In the genomic region with DNA sequence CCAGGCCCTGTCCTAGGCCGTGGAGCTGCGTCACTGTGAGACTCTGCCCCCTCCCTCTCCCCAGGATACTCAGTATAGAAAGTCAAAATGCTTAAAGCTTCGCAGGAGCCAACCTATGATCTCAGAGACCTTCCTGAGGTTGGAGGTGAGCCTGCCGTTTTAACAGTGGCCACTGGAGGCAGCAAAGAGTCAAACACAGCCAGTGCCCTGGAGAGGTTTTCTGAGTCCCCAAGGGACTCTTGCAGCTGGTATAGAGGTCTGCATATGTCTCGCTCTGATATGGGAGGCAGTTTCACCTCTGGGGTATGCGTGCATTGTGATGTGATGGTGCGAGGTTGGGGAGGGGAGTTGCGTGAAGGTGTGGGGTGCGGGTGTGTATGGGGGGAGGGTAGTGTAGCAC, we compare ENCODE assay signal across 9 mouse cellular contexts. TPM values are rescaled to one million over a fixed set of nuclear protein-coding genes. Genes with fewer than 3 reads are reported as not detected.
DNase-seq lines count a peak whose midpoint lies in the region; ATAC-seq lines count a peak whose summit lies in the region.
"Had no signal": no experiment of that assay in that cellular context is flagged by ENCODE, and none has a peak within 500 bp of the region (broad histone marks: within the 10 kb centered on the region; RNA-seq: fewer than 3 reads in every experiment).

No protein-coding gene starts in this region.

- H3K27ac ChIP-seq in forebrain, embryonic 14.5 days (ENCODE audit: low read depth, low read length), result no peak overlapping the region
- no peak overlapping the region for H3K27ac ChIP-seq in kidney, embryonic 15.5 days

- no peaks in the 10 kb centered on the region for H3K4me1 ChIP-seq in forebrain, embryonic 14.5 days (ENCODE audit: control insufficient read depth, insufficient read depth, low read length)
- H3K4me1 ChIP-seq in kidney, embryonic 15.5 days, result peaks cover 15% of the 10 kb centered on the region

- no peak overlapping the region for H3K9ac ChIP-seq in forebrain, embryonic 14.5 days (ENCODE audit: low read length)
- no peak overlapping the region for H3K9ac ChIP-seq in kidney, embryonic 15.5 days

- WGBS in forebrain, embryonic 14.5 days, result 22% methylated on average over 9 of the region's 9 CpGs
- WGBS in kidney, embryonic 15.5 days, result 24% methylated on average over 9 of the region's 9 CpGs

- no peaks in the 10 kb centered on the region for H3K36me3 ChIP-seq in forebrain, embryonic 14.5 days (ENCODE audit: control insufficient read depth, insufficient read depth, low read length)
- no peaks in the 10 kb centered on the region for H3K36me3 ChIP-seq in kidney, embryonic 15.5 days

- H3K4me3 ChIP-seq in forebrain, embryonic 14.5 days (ENCODE audit: low read depth, low read length), result no peak overlapping the region
- no peak overlapping the region for H3K4me3 ChIP-seq in kidney, embryonic 15.5 days (replicated peaks)

- no peaks in the 10 kb centered on the region for H3K27me3 ChIP-seq in forebrain, embryonic 14.5 days (replicated peaks; ENCODE audit: control insufficient read depth, insufficient read depth, low read length)
- no peaks in the 10 kb centered on the region for H3K27me3 ChIP-seq in kidney, embryonic 15.5 days

- intact Hi-C loops in gastrocnemius, postnatal 36 days (cut with DNase I), result loop anchor here (5.0 kb wide), 1 partner anchor 1252 kb away; no protein-coding TSS in a partner anchor

- no peaks in the 10 kb centered on the region for H3K9me3 ChIP-seq in forebrain, embryonic 14.5 days (replicated peaks; ENCODE audit: control insufficient read depth, low read length)
- H3K9me3 ChIP-seq in kidney, embryonic 15.5 days (replicated peaks), result no peaks in the 10 kb centered on the region

- peak; percentile 37 for DNase-seq in gastrocnemius, adult 18-20 months (ENCODE audit: low spot score)
- no peak for DNase-seq in gastrocnemius, postnatal 36 days
- DNase-seq in A20 (ENCODE audit: low read depth, low spot score), result peak; percentile 72
- DNase-seq in forebrain, embryonic 14.5 days (ENCODE audit: low spot score), result peak; percentile 72
- peak; percentile 64 for DNase-seq in lung, postnatal 14 days
- DNase-seq in spleen, postnatal 10 days (ENCODE audit: low spot score in 2 of 2), result peak; percentile 18 to 69

- ATAC-seq in cerebellum, adult (ENCODE audit: insufficient number of reproducible peaks, low FRiP score, low TSS enrichment), result 0 out of 2 replicates have a peak, but pooled peaks have one; percentile 23
- ATAC-seq in forebrain, embryonic 14.5 days, result peak; percentile 42
- 0 out of 2 replicates have a peak, but pooled peaks have one; percentile 15 for ATAC-seq in kidney, embryonic 15.5 days (replicated peaks; ENCODE audit: low FRiP score)

- H3K4me2 ChIP-seq in forebrain, embryonic 14.5 days (ENCODE audit: low read length), result no peak overlapping the region
- H3K4me2 ChIP-seq in kidney, embryonic 15.5 days, result no peak overlapping the region

RNA-seq across cellular contexts. Expression of gene Kazn, which starts 10.2 kb away (rescaled TPM):
- total RNA-seq in gastrocnemius, adult 18-20 months (2021), result 1 to 10 TPM; 1.6 to 2.5 TPM
- 1 to 10 TPM; 1.8 to 2.6 TPM for total RNA-seq in gastrocnemius, postnatal 36 days (2021)
- polyA plus RNA-seq in forebrain, embryonic 14.5 days (2014; fragmentation: Nextera tagmentation; extraction: Ambion mirVana), result 11.5 and 13.1 TPM in 2 replicates
- polyA plus RNA-seq in kidney, embryonic 15.5 days (2015; fragmentation: Nextera tagmentation; extraction: Ambion mirVana), result 15.9 and 16.4 TPM in 2 replicates
- polyA plus RNA-seq: C2C12 had no signal

Comparison
In these comparisons a context has a peak if more than half of its experiments do, and no peak if none do; other contexts are left out.
1. DNase-seq: peak in gastrocnemius, adult 18-20 months (single experiment), A20 (single experiment), forebrain, embryonic 14.5 days (single experiment), lung, postnatal 14 days (single experiment) and spleen, postnatal 10 days (2 of 2); none in gastrocnemius, postnatal 36 days (0 of 2).
2. Peak in every context shown above with its lines, with median percentiles within 50 percentile points of each other: ATAC-seq.